Mouse (Mus musculus) brain, embryonic 14.5 days (tissue): ENCODE measurements around the gene Actn1.

Experiments used
- CTCF ChIP-seq: fragments of 200-500 bp; IDR thresholded peaks from 2 replicates; pipeline ENCODE4 v1.5.1; 2012; ENCODE audit warnings: inconsistent platforms, mild to moderate bottlenecking, moderate library complexity, borderline replicate concordance; ENCODE audit not compliant: insufficient read depth, insufficient read length; ENCODE audit errors: extremely low read depth
- POLR2A ChIP-seq: fragments of 200-500 bp; IDR thresholded peaks from 2 replicates; pipeline ENCODE4 v1.6.1; 2012; ENCODE audit warnings: mild to moderate bottlenecking, inconsistent platforms, borderline replicate concordance; ENCODE audit not compliant: poor library complexity, insufficient read depth, insufficient read length, severe bottlenecking; ENCODE audit errors: extremely low read depth

- TF ChIP-seq POLR2A (peak; percentile 33; the same call in 1 of the 2 replicates), CTCF (no peak)
Measured at GRCm38 (mm10) chr12:80168178-80168686, 91.9 kb downstream of the Actn1 start.
